Mouse (Mus musculus) neutrophil, adult 59 days (primary cell): ENCODE data around the gene Cma2. TPM values are rescaled to one million over a fixed set of nuclear protein-coding genes. Genes with fewer than 3 reads are reported as not detected.

Experiments used
- total RNA-seq, 2 experiments: library from RNA; stranded (reverse); gene quantifications; 1 replicate in 1 of 2; 2 replicates in 1 of 2; pipeline ENCODE4 v1.2.4; 2023

Gene Cma2
- total RNA-seq: not detected

GRCm38 (mm10) chr14:55950346-55951030, at the start of gene Cma2:
Cma2 (plus strand) TSS chr14:55950980.

GRCm38 (mm10) chr14:55944575-55944974, 6.2 kb upstream of the Cma2 start, which contains the start of gene Cma1:
Cma1 (minus strand) TSS chr14:55944675.

DNA sequence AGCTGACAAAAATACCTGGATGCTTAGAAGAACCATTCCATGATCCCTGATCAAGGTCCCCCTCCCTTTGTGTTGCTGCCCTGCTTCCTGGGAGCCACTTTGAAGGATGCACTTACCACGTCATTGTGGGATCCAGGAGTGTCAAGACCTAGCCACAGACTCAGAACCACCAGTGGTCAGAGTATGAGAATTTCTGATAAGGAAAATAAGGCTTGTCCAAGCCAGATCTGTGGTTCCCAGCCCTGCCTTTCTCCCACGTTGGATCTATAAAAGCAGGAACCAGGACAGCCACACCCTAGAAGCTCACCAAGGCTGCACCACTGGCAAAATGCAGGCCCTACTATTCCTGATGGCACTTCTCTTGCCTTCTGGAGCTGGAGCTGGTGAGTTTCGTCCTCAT, 66.9 kb downstream of the Cma2 start, which contains the start of gene Mcpt1:
TSS of gene Mcpt1 (plus strand) at position 301 of the 400 bp plus-strand sequence.

Other genes with a start within 250 kb of the Cma2 start
- gene Tgm1, start 237.1 kb upstream of the Cma2 start, total RNA-seq: 1 to 10 TPM in 1 of 2 experiments, under 1 TPM in 1; 0.71 to 1.4 TPM
- 10 to 100 TPM; 23.8 to 27.4 TPM for gene Rabggta, start 228.7 kb upstream of the Cma2 start, total RNA-seq
- 10 to 100 TPM; 53.1 to 63.6 TPM for gene Dhrs1, start 205.3 kb upstream of the Cma2 start, total RNA-seq
- 10 to 100 TPM; 19.3 to 28.9 TPM for gene Nop9, start 205.3 kb upstream of the Cma2 start, total RNA-seq
- under 1 TPM in 1 of 2 experiments, not detected in 1; 0.53 TPM for gene Cideb, start 192.5 kb upstream of the Cma2 start, total RNA-seq
- under 1 TPM; 0.79 to 0.84 TPM for gene Ltb4r2, start 189.6 kb upstream of the Cma2 start, total RNA-seq
- 100 to 1,000 TPM; 203 to 224 TPM for gene Ltb4r1, start 185.0 kb upstream of the Cma2 start, total RNA-seq
- under 1 TPM; 0.36 to 0.51 TPM for gene Adcy4, start 166.9 kb upstream of the Cma2 start, total RNA-seq
- gene Ripk3, start 162.1 kb upstream of the Cma2 start, total RNA-seq: 10 to 100 TPM; 29.1 to 40.3 TPM
- not detected for gene Nfatc4, start 127.8 kb upstream of the Cma2 start, total RNA-seq
- 1 to 10 TPM; 2.3 to 2.8 TPM for gene Nynrin, start 97.0 kb upstream of the Cma2 start, total RNA-seq
- under 1 TPM; 0.47 to 0.68 TPM for gene Cbln3, start 66.6 kb upstream of the Cma2 start, total RNA-seq
- gene Khnyn, start 66.0 kb upstream of the Cma2 start, total RNA-seq: 10 to 100 TPM; 79.3 to 82.3 TPM
- gene Sdr39u1, start 50.7 kb upstream of the Cma2 start, total RNA-seq: 1 to 10 TPM; 1.7 to 3.6 TPM
- gene Cma1, start 6.3 kb upstream of the Cma2 start, total RNA-seq: not detected
- gene Mcpt1, start 67.0 kb downstream of the Cma2 start, total RNA-seq: not detected
- not detected for gene Mcpt9, start 79.5 kb downstream of the Cma2 start, total RNA-seq
- not detected for gene Mcpt2, start 91.1 kb downstream of the Cma2 start, total RNA-seq
- gene Mcpt4, start 111.3 kb downstream of the Cma2 start, total RNA-seq: not detected
- 100 to 1,000 TPM; 123 to 204 TPM for gene Mcpt8, start 134.3 kb downstream of the Cma2 start, total RNA-seq
- 100 to 1,000 TPM; 166 to 198 TPM for gene Ctsg, start 151.6 kb downstream of the Cma2 start, total RNA-seq
- not detected for gene Gzme, start 169.6 kb downstream of the Cma2 start, total RNA-seq
- gene Gzmd, start 181.6 kb downstream of the Cma2 start, total RNA-seq: not detected
- gene Gzmg, start 208.6 kb downstream of the Cma2 start, total RNA-seq: not detected
- not detected for gene Gzmn, start 223.6 kb downstream of the Cma2 start, total RNA-seq